In genomic region chr8:107130028-107130427, GRCm38 (mm10) we compare ENCODE assay signal across 14 mouse cellular contexts. TPM values are rescaled to one million over a fixed set of nuclear protein-coding genes. Genes with fewer than 3 reads are reported as not detected.
DNase-seq lines count a peak whose midpoint lies in the region; ATAC-seq and TF ChIP-seq lines count a peak whose summit lies in the region.
"Had no signal": no experiment of that assay in that cellular context is flagged by ENCODE, and none has a peak within 500 bp of the region (broad histone marks: within the 10 kb centered on the region; RNA-seq: fewer than 3 reads in every experiment).

No protein-coding gene starts in this region.

- H3K4me2 ChIP-seq in forebrain, embryonic 11.5 days (ENCODE audit: low read depth, low read length, severe bottlenecking) = no peak overlapping the region
- H3K4me2 ChIP-seq in forebrain, embryonic 15.5 days (replicated peaks) = no peak overlapping the region
- no peak overlapping the region for H3K4me2 ChIP-seq in heart, postnatal 0 days (ENCODE audit: low read depth, low read length)
- no peak overlapping the region for H3K4me2 ChIP-seq in lung, embryonic 14.5 days

- intact Hi-C loops in heart, postnatal 14 days (cut with DNase I) = no loop called here

- no peak for TF ChIP-seq EP300 in heart, postnatal 0 days (IDR thresholded peaks at IDR 0.05; ENCODE audit: low read depth)

- TF ChIP-seq POLR2A in olfactory bulb, adult 2 months (IDR thresholded peaks at IDR 0.05; ENCODE audit: insufficient read depth, low read depth, low read length) = no peak

- H3K4me3 ChIP-seq in forebrain, embryonic 11.5 days (ENCODE audit: low read depth, low read length) = no peak overlapping the region
- H3K4me3 ChIP-seq in forebrain, embryonic 15.5 days = no peak overlapping the region
- H3K4me3 ChIP-seq in heart, postnatal 0 days (ENCODE audit: low read depth, low read length) = no peak overlapping the region
- H3K4me3 ChIP-seq in lung, embryonic 14.5 days (ENCODE audit: low read depth, low read length) = no peak overlapping the region
- H3K4me3 ChIP-seq in olfactory bulb, adult 2 months (ENCODE audit: insufficient read depth, low read depth, low read length) = no peak overlapping the region
- H3K4me3 ChIP-seq: megakaryocyte, embryonic 14.5 days had no signal

- 0 out of 2 replicates have a peak, but pooled peaks cover 2% of the 10 kb centered on the region for H3K4me1 ChIP-seq in forebrain, embryonic 11.5 days (replicated peaks; ENCODE audit: control insufficient read depth, insufficient read depth, low read length)
- peaks cover 3% of the 10 kb centered on the region; the same call in 1 of the 2 replicates for H3K4me1 ChIP-seq in forebrain, embryonic 15.5 days
- H3K4me1 ChIP-seq in heart, postnatal 0 days (ENCODE audit: control insufficient read depth, insufficient read depth) = peaks cover 13% of the 10 kb centered on the region
- 0 out of 2 replicates have a peak, but pooled peaks cover 2% of the 10 kb centered on the region for H3K4me1 ChIP-seq in lung, embryonic 14.5 days (ENCODE audit: insufficient read depth)
- peaks cover 14% of the 10 kb centered on the region for H3K4me1 ChIP-seq in olfactory bulb, adult 2 months (ENCODE audit: control insufficient read depth, insufficient read depth, low read length)

- no peak for ATAC-seq in forebrain, embryonic 11.5 days (replicated peaks; ENCODE audit: low FRiP score)
- no peak for ATAC-seq in forebrain, embryonic 15.5 days (replicated peaks)
- ATAC-seq in heart, postnatal 0 days (ENCODE audit: insufficient read depth, low read depth) = no peak
- ATAC-seq in lung, embryonic 14.5 days (ENCODE audit: insufficient read depth) = no peak
- ATAC-seq: forebrain, embryonic 16.5 days had no signal

- TF ChIP-seq CTCF in heart, postnatal 0 days (IDR thresholded peaks at IDR 0.05; ENCODE audit: low read depth) = no peak
- TF ChIP-seq CTCF in lung, embryonic 14.5 days (IDR thresholded peaks at IDR 0.05; ENCODE audit: low read depth) = no peak
- no peak for TF ChIP-seq CTCF in olfactory bulb, adult 2 months (IDR thresholded peaks at IDR 0.05; ENCODE audit: insufficient read depth, low read depth, low read length)

- no peak overlapping the region for H3K9ac ChIP-seq in forebrain, embryonic 11.5 days (ENCODE audit: low read length)
- H3K9ac ChIP-seq in forebrain, embryonic 15.5 days (replicated peaks) = no peak overlapping the region
- no peak overlapping the region for H3K9ac ChIP-seq in heart, postnatal 0 days (replicated peaks; ENCODE audit: low read depth, low read length)
- H3K9ac ChIP-seq in lung, embryonic 14.5 days = no peak overlapping the region
- H3K9ac ChIP-seq: liver, embryonic 14.5 days had no signal

- H3K27me3 ChIP-seq in forebrain, embryonic 11.5 days (ENCODE audit: control insufficient read depth, insufficient read depth, low read length) = no peaks in the 10 kb centered on the region
- H3K27me3 ChIP-seq in forebrain, embryonic 15.5 days = no peaks in the 10 kb centered on the region
- no peaks in the 10 kb centered on the region for H3K27me3 ChIP-seq in heart, postnatal 0 days (ENCODE audit: control insufficient read depth, insufficient read depth, low read length)
- no peaks in the 10 kb centered on the region for H3K27me3 ChIP-seq in lung, embryonic 14.5 days (ENCODE audit: insufficient read depth, low read length)

- WGBS in forebrain, embryonic 11.5 days = 67% methylated on average over 6 of the region's 6 CpGs
- WGBS in forebrain, embryonic 15.5 days = 63% methylated on average over 6 of the region's 6 CpGs
- WGBS in heart, postnatal 0 days = 81% methylated on average over 6 of the region's 6 CpGs
- 75% methylated on average over 6 of the region's 6 CpGs for WGBS in lung, embryonic 14.5 days
- 52% methylated on average over 6 of the region's 6 CpGs for WGBS in olfactory bulb, adult 2 months

- H3K36me3 ChIP-seq in forebrain, embryonic 11.5 days (ENCODE audit: control insufficient read depth, insufficient read depth, low read length) = no peaks in the 10 kb centered on the region
- no peaks in the 10 kb centered on the region for H3K36me3 ChIP-seq in forebrain, embryonic 15.5 days
- no peaks in the 10 kb centered on the region for H3K36me3 ChIP-seq in heart, postnatal 0 days (replicated peaks; ENCODE audit: control insufficient read depth, insufficient read depth, low read length)
- no peaks in the 10 kb centered on the region for H3K36me3 ChIP-seq in lung, embryonic 14.5 days (ENCODE audit: insufficient read depth)

- DNase-seq in forebrain, embryonic 11.5 days (ENCODE audit: low spot score) = peak; percentile 2
- no peak for DNase-seq in heart, postnatal 0 days (ENCODE audit: low spot score)
- no peak for DNase-seq in heart, postnatal 14 days
- no peak for DNase-seq in lung, embryonic 14.5 days
- DNase-seq in lung, postnatal 36 days = no peak
- no peak for DNase-seq in right cerebral cortex, postnatal 14 days
- DNase-seq: B cell, adult 2 months; cerebellum, adult 8-10 months; right cerebral cortex, postnatal 4 days had no signal

- no peaks in the 10 kb centered on the region for H3K9me3 ChIP-seq in forebrain, embryonic 11.5 days (ENCODE audit: control insufficient read depth, low read length)
- no peaks in the 10 kb centered on the region for H3K9me3 ChIP-seq in forebrain, embryonic 15.5 days
- no peaks in the 10 kb centered on the region for H3K9me3 ChIP-seq in heart, postnatal 0 days (replicated peaks; ENCODE audit: control insufficient read depth, low read length)
- no peaks in the 10 kb centered on the region for H3K9me3 ChIP-seq in lung, embryonic 14.5 days (ENCODE audit: low read depth, low read length)

- H3K27ac ChIP-seq in forebrain, embryonic 11.5 days (ENCODE audit: low read depth, low read length) = no peak overlapping the region
- no peak overlapping the region for H3K27ac ChIP-seq in forebrain, embryonic 15.5 days (replicated peaks)
- H3K27ac ChIP-seq in heart, postnatal 0 days (ENCODE audit: low read depth) = peak overlapping the region; percentile 83
- peak overlapping the region; percentile 15; the same call in 1 of the 2 replicates for H3K27ac ChIP-seq in lung, embryonic 14.5 days (ENCODE audit: low read depth)
- peak overlapping the region; percentile 77; the same call in 1 of the 2 replicates for H3K27ac ChIP-seq in olfactory bulb, adult 2 months (ENCODE audit: insufficient read depth, low read depth, low read length)
- H3K27ac ChIP-seq: liver, embryonic 14.5 days had no signal

RNA-seq across cellular contexts. Expression of gene Cyb5b, which starts 20.4 kb away (rescaled TPM):
- polyA plus RNA-seq in forebrain, embryonic 11.5 days (2014; fragmentation: Nextera tagmentation; extraction: Ambion mirVana) = 168 and 173 TPM in 2 replicates
- 103 and 105 TPM in 2 replicates for polyA plus RNA-seq in forebrain, embryonic 15.5 days (2015; fragmentation: Nextera tagmentation; extraction: Ambion mirVana)
- total RNA-seq in heart, postnatal 0 days (2014; rRNA removed; ENCODE audit: low replicate concordance) = 52.8 and 60.0 TPM in 2 replicates
- polyA plus RNA-seq in heart, postnatal 0 days (2015; fragmentation: Nextera tagmentation; extraction: Ambion mirVana) = 36.5 and 44.7 TPM in 2 replicates
- total RNA-seq in heart, postnatal 14 days (2021) = 10 to 100 TPM; 35.0 to 39.5 TPM
- polyA plus RNA-seq in lung, embryonic 14.5 days (2014; fragmentation: Nextera tagmentation; extraction: Ambion mirVana) = 115 and 117 TPM in 2 replicates
- polyA plus RNA-seq in olfactory bulb, adult 2 months (2012; ENCODE audit: insufficient read depth, insufficient read length, low replicate concordance, missing spikeins) = 106 TPM in 1 of 2 replicates, not detected in the other

RNA-seq across cellular contexts. Expression of gene Terf2, which starts 33.7 kb away (rescaled TPM):
- 15.9 and 18.3 TPM in 2 replicates for polyA plus RNA-seq in forebrain, embryonic 11.5 days (2014; fragmentation: Nextera tagmentation; extraction: Ambion mirVana)
- polyA plus RNA-seq in forebrain, embryonic 15.5 days (2015; fragmentation: Nextera tagmentation; extraction: Ambion mirVana) = 22.8 and 26.1 TPM in 2 replicates
- total RNA-seq in heart, postnatal 0 days (2014; rRNA removed; ENCODE audit: low replicate concordance) = 8.2 and 10.8 TPM in 2 replicates
- polyA plus RNA-seq in heart, postnatal 0 days (2015; fragmentation: Nextera tagmentation; extraction: Ambion mirVana) = 7.3 and 8.5 TPM in 2 replicates
- 10 to 100 TPM; 14.4 to 15.0 TPM for total RNA-seq in heart, postnatal 14 days (2021)
- 13.7 and 14.7 TPM in 2 replicates for polyA plus RNA-seq in lung, embryonic 14.5 days (2014; fragmentation: Nextera tagmentation; extraction: Ambion mirVana)
- polyA plus RNA-seq in olfactory bulb, adult 2 months (2012; ENCODE audit: insufficient read depth, insufficient read length, low replicate concordance, missing spikeins) = not detected in 2 replicates

Comparison
In these comparisons a context has a peak if more than half of its experiments do, and no peak if none do; other contexts are left out.
1. H3K27ac ChIP-seq: peak in heart, postnatal 0 days (single experiment), lung, embryonic 14.5 days (single experiment) and olfactory bulb, adult 2 months (single experiment); none in forebrain, embryonic 11.5 days (single experiment) and forebrain, embryonic 15.5 days (single experiment).